Mouse (Mus musculus) layer of hippocampus, adult 2 months (tissue): ENCODE measurements around the gene Colgalt2. TPM values are rescaled to one million over a fixed set of nuclear protein-coding genes. Genes with fewer than 3 reads are reported as not detected.
A peak's percentile ranks its signal among the peaks of the same experiment; 100 is the strongest.

Experiments used
- DNase-seq, 2 experiments: peaks; one replicate each; pipeline ENCODE4 v3.0.0; 2022; ENCODE audit warnings: low spot score in 2 of 2
- H3K27ac ChIP-seq: fragments of 200-600 bp; 2 replicates; pipeline ENCODE4 v1.8.1; 2022
- H3K4me3 ChIP-seq: fragments of 200-600 bp; 2 replicates; pipeline ENCODE4 v1.8.1; 2022; ENCODE audit warnings: mild to moderate bottlenecking
- CTCF ChIP-seq: fragments of 200-600 bp; conservative IDR thresholded peaks from 2 replicates; pipeline ENCODE4 v1.8.1; 2022; ENCODE audit warnings: antibody characterized with exemption, mild to moderate bottlenecking, moderate library complexity
- total RNA-seq, 2 experiments: library from RNA; stranded (reverse); gene quantifications; 2 replicates each; pipeline ENCODE4 v1.2.3; 2021

The Colgalt2 gene
- total RNA-seq, 2 experiments from 2014 or later = 6.2 to 7.1 TPM

- TF ChIP-seq CTCF = no peak
- DNase-seq = no peak
- peak overlapping the region; percentile 53; the same call in 1 of the 2 replicates for H3K27ac ChIP-seq
- no peak overlapping the region for H3K4me3 ChIP-seq
Measured at GRCm38 (mm10) chr1:152462348-152462747, 62.7 kb downstream of the Colgalt2 start.

- H3K27ac ChIP-seq = 0 out of 2 replicates have a peak overlapping the region, but pooled peaks have one; percentile 28
- no peak for TF ChIP-seq CTCF
- DNase-seq = no peak
- no peak overlapping the region for H3K4me3 ChIP-seq
Measured at GRCm38 (mm10) chr1:152466280-152466679, 66.7 kb downstream of the Colgalt2 start.

- Histone ChIP-seq H3K27ac (peak overlapping the region; percentile 32), H3K4me3 (peak overlapping the region; percentile 17)
- no peak for TF ChIP-seq CTCF
- peak; percentile 43 to 61 for DNase-seq
Measured at GRCm38 (mm10) chr1:152468443-152468842, 68.8 kb downstream of the Colgalt2 start.

- no peak for TF ChIP-seq CTCF
- no peak for DNase-seq
- no peak overlapping the region for H3K27ac ChIP-seq
- no peak overlapping the region for H3K4me3 ChIP-seq
Measured at GRCm38 (mm10) chr1:152476126-152476525, 76.5 kb downstream of the Colgalt2 start.

- DNase-seq = no peak
- no peak overlapping the region for H3K4me3 ChIP-seq
- no peak for TF ChIP-seq CTCF
- no peak overlapping the region for H3K27ac ChIP-seq
Measured at GRCm38 (mm10) chr1:152490842-152491241, 91.2 kb downstream of the Colgalt2 start.

GRCm38 (mm10) chr1:152492258-152492657, 92.6 kb downstream of the Colgalt2 start:
- H3K27ac ChIP-seq = no peak overlapping the region
- no peak overlapping the region for H3K4me3 ChIP-seq
- no peak for TF ChIP-seq CTCF
- DNase-seq = no peak

GRCm38 (mm10) chr1:152496831-152497230, 97.2 kb downstream of the Colgalt2 start:
- TF ChIP-seq CTCF = no peak
- H3K4me3 ChIP-seq = no peak overlapping the region
- DNase-seq = no peak
- H3K27ac ChIP-seq = peak overlapping the region; percentile 73; the same call in 1 of the 2 replicates

- TF ChIP-seq CTCF = no peak
- H3K27ac ChIP-seq = peak overlapping the region; percentile 73
- no peak for DNase-seq
- H3K4me3 ChIP-seq = no peak overlapping the region
Measured at GRCm38 (mm10) chr1:152497581-152497980, 98.0 kb downstream of the Colgalt2 start.

GRCm38 (mm10) chr1:152499802-152500201, 100.2 kb downstream of the Colgalt2 start:
- no peak overlapping the region for H3K4me3 ChIP-seq
- no peak for TF ChIP-seq CTCF
- DNase-seq = no peak
- H3K27ac ChIP-seq = no peak overlapping the region

- TF ChIP-seq CTCF = no peak
- H3K27ac ChIP-seq = no peak overlapping the region
- no peak for DNase-seq
- no peak overlapping the region for H3K4me3 ChIP-seq
Measured at GRCm38 (mm10) chr1:152506175-152506574, 106.5 kb downstream of the Colgalt2 start.

- TF ChIP-seq CTCF = no peak
- Histone ChIP-seq H3K27ac (no peak overlapping the region), H3K4me3 (no peak overlapping the region)
- DNase-seq = no peak
Measured at GRCm38 (mm10) chr1:152506726-152507125, 107.1 kb downstream of the Colgalt2 start.

GRCm38 (mm10) chr1:152508481-152509220, 109.0 kb downstream of the Colgalt2 start:
- TF ChIP-seq CTCF = no peak
- no peak overlapping the region for H3K4me3 ChIP-seq
- DNase-seq = no peak
- no peak overlapping the region for H3K27ac ChIP-seq

GRCm38 (mm10) chr1:152511237-152511636, 111.6 kb downstream of the Colgalt2 start:
- Histone ChIP-seq H3K4me3 (no peak overlapping the region), H3K27ac (no peak overlapping the region)
- DNase-seq = peak in 1 of 2 experiments; percentile 44
- TF ChIP-seq CTCF = peak; percentile 84

- Histone ChIP-seq H3K27ac (no peak overlapping the region), H3K4me3 (no peak overlapping the region)
- no peak for DNase-seq
- TF ChIP-seq CTCF = no peak
Measured at GRCm38 (mm10) chr1:152514256-152514655, 114.6 kb downstream of the Colgalt2 start.
